Mouse (Mus musculus): ENCODE measurements around the gene Eif4e2.

DNA sequence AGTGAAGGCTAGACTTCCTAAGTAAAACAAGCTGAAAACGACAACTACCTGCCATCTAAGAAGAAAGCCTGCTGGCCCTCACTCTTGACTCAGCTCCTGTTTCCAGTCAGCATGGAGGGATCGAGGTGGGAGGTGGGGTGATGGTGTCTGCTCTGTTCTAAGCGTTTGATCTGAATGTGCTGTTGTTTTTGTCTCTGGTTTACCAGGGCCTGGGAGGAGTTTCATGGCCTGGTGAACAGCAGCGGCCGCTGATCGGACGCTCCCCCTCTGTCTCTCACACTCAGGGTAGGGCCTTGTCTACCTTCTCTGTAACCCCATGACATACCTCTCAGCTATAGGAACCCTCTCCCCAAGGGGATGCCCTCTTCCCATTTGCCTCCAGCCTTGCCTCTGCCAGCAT is 18.5 kb downstream of the Eif4e2 start:
- TF ChIP-seq CTCF (IDR thresholded peaks at IDR 0.05; ENCODE audit: insufficient read depth, low read length): no peak
- TF ChIP-seq POLR2A (IDR thresholded peaks at IDR 0.05; ENCODE audit: borderline replicate concordance, extremely low read depth, low read depth, low read length): no peak
